Mouse (Mus musculus) liver, postnatal 0 days (tissue): Measurements from ENCODE around the gene Ehmt2.

ENCODE experiments used
- CTCF ChIP-seq: sonication (generic); IDR thresholded peaks from 2 replicates; pipeline ENCODE4 v1.5.1; 2016; ENCODE audit warnings: antibody characterized with exemption, low read depth
- EP300 ChIP-seq: IDR thresholded peaks from 2 replicates; pipeline ENCODE4 v1.6.1; 2016; ENCODE audit warnings: antibody characterized with exemption, low read depth, mild to moderate bottlenecking

DNA sequence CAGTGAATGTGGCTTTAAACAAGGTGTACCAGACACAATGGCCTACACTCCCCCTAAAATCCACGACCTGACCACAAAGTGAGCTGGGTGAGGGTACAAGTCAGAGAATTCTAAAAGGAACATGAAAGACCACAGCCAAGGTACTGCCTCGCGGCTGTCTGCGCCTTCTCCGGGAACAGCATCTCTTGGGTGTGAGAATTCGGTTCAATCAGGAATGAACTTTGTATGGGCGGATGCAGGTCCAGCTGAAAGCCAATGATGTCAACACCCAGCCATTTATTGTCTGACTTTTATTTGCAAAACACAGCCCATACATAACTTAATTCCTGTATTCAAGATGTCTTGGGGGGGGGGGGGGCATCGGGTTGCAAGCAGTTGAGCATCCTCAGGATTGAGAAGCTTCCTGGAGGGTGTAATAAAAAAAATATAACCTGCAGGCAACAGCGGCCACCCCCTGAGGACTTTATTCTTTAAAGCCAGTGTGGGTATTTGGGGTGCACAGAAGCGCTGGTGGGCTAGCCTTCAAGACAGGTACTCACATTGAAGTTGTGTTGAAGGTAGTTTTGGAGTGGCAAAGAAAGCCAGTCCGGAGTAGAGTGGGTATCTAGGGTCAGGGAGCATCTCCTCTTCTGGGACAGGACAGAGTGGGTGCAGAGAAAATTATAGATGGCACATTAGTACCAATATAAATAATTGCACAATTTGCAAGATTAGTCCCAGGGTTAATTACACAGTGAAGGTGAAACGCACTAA is 5.0 kb upstream of the Ehmt2 start:
- TF ChIP-seq CTCF (no peak), EP300 (no peak)
